8 mouse cellular contexts compared by ENCODE assay signal in genomic region chr5:144752432-144752831, GRCm38 (mm10). TPM values are rescaled to one million over a fixed set of nuclear protein-coding genes. Genes with fewer than 3 reads are reported as not detected.
DNase-seq lines count a peak whose midpoint lies in the region; ATAC-seq and TF ChIP-seq lines count a peak whose summit lies in the region.
"Had no signal": no experiment of that assay in that cellular context is flagged by ENCODE, and none has a peak within 500 bp of the region (broad histone marks: within the 10 kb centered on the region; RNA-seq: fewer than 3 reads in every experiment).

No protein-coding gene starts in this region.

- TF ChIP-seq CTCF in midbrain, postnatal 0 days (IDR thresholded peaks at IDR 0.05): no peak

- H3K27ac ChIP-seq in embryonic facial prominence, embryonic 13.5 days: no peak overlapping the region
- H3K27ac ChIP-seq in lung, embryonic 16.5 days (ENCODE audit: low read length): no peak overlapping the region
- no peak overlapping the region for H3K27ac ChIP-seq in midbrain, postnatal 0 days (ENCODE audit: low read depth, low read length)

- no peak overlapping the region for H3K9ac ChIP-seq in embryonic facial prominence, embryonic 13.5 days
- H3K9ac ChIP-seq in lung, embryonic 16.5 days (ENCODE audit: low read length): no peak overlapping the region
- H3K9ac ChIP-seq in midbrain, postnatal 0 days (replicated peaks; ENCODE audit: low read length, poor library complexity, severe bottlenecking): no peak overlapping the region

- peaks cover 3% of the 10 kb centered on the region; the same call in 1 of the 2 replicates for H3K4me1 ChIP-seq in embryonic facial prominence, embryonic 13.5 days
- peaks cover 4% of the 10 kb centered on the region; the same call in 1 of the 2 replicates for H3K4me1 ChIP-seq in lung, embryonic 16.5 days (replicated peaks; ENCODE audit: control insufficient read depth, insufficient read depth, low read length)
- H3K4me1 ChIP-seq in midbrain, postnatal 0 days (ENCODE audit: insufficient read depth, low read length): no peaks in the 10 kb centered on the region

- no peaks in the 10 kb centered on the region for H3K9me3 ChIP-seq in embryonic facial prominence, embryonic 13.5 days
- H3K9me3 ChIP-seq in lung, embryonic 16.5 days (ENCODE audit: control insufficient read depth, low read length): no peaks in the 10 kb centered on the region
- no peaks in the 10 kb centered on the region for H3K9me3 ChIP-seq in midbrain, postnatal 0 days (ENCODE audit: low read length)

- 15% methylated on average over 5 of the region's 5 CpGs for WGBS in embryonic facial prominence, embryonic 13.5 days
- 4% methylated on average over 5 of the region's 5 CpGs for WGBS in lung, embryonic 16.5 days
- 13% methylated on average over 5 of the region's 5 CpGs for WGBS in midbrain, postnatal 0 days

- no peaks in the 10 kb centered on the region for H3K27me3 ChIP-seq in embryonic facial prominence, embryonic 13.5 days
- no peaks in the 10 kb centered on the region for H3K27me3 ChIP-seq in lung, embryonic 16.5 days (ENCODE audit: control insufficient read depth, insufficient read depth, low read depth, low read length)
- no peaks in the 10 kb centered on the region for H3K27me3 ChIP-seq in midbrain, postnatal 0 days (ENCODE audit: insufficient read depth, low read length)

- ATAC-seq in embryonic facial prominence, embryonic 13.5 days (ENCODE audit: insufficient number of reproducible peaks, insufficient read depth, low FRiP score, low TSS enrichment, low read depth): no peak
- ATAC-seq in lung, embryonic 16.5 days (ENCODE audit: low read depth): 0 out of 2 replicates have a peak, but pooled peaks have one; percentile 17
- ATAC-seq in erythroid progenitor cell, adult 5-6 weeks (replicated peaks; ENCODE audit: low FRiP score, poor library complexity, severe bottlenecking): no peak
- no peak for ATAC-seq in midbrain, postnatal 0 days (ENCODE audit: low FRiP score)

- no peak overlapping the region for H3K4me3 ChIP-seq in embryonic facial prominence, embryonic 13.5 days
- H3K4me3 ChIP-seq in lung, embryonic 16.5 days (ENCODE audit: low read length): no peak overlapping the region
- H3K4me3 ChIP-seq in midbrain, postnatal 0 days (ENCODE audit: low read depth, low read length): no peak overlapping the region

- peak; percentile 47 for DNase-seq in urinary bladder, postnatal 14 days (ENCODE audit: low spot score)
- no peak for DNase-seq in urinary bladder, postnatal 36 days (ENCODE audit: low spot score in 2 of 2)
- DNase-seq in midbrain, postnatal 0 days (ENCODE audit: low spot score): no peak
- DNase-seq in heart, postnatal 4 days: no peak

- H3K4me2 ChIP-seq in embryonic facial prominence, embryonic 13.5 days: 0 out of 2 replicates have a peak overlapping the region, but pooled peaks have one; percentile 3
- no peak overlapping the region for H3K4me2 ChIP-seq in lung, embryonic 16.5 days (ENCODE audit: low read depth, low read length)
- no peak overlapping the region for H3K4me2 ChIP-seq in midbrain, postnatal 0 days (ENCODE audit: low read depth, low read length, poor library complexity, severe bottlenecking)

- H3K36me3 ChIP-seq in embryonic facial prominence, embryonic 13.5 days: no peaks in the 10 kb centered on the region
- no peaks in the 10 kb centered on the region for H3K36me3 ChIP-seq in lung, embryonic 16.5 days (ENCODE audit: control insufficient read depth, insufficient read depth, low read length)
- H3K36me3 ChIP-seq in midbrain, postnatal 0 days (ENCODE audit: insufficient read depth, low read length): peaks cover 25% of the 10 kb centered on the region

RNA-seq across cellular contexts. Expression of gene Tmem130, which starts 9.2 kb away (rescaled TPM):
- 2.0 and 2.1 TPM in 2 replicates for polyA plus RNA-seq in embryonic facial prominence, embryonic 13.5 days (2015; fragmentation: Nextera tagmentation; extraction: Ambion mirVana)
- 0.50 and 0.98 TPM in 2 replicates for polyA plus RNA-seq in lung, embryonic 16.5 days (2015; fragmentation: Nextera tagmentation; extraction: Ambion mirVana)
- total RNA-seq in erythroid progenitor cell, adult 5-6 weeks (2015; ENCODE audit: low replicate concordance): not detected in 2 replicates
- total RNA-seq in erythroid progenitor cell, adult 5-6 weeks (2017; ENCODE audit: low replicate concordance): not detected in 2 replicates
- total RNA-seq in midbrain, postnatal 0 days (2014; rRNA removed): 375 and 444 TPM in 2 replicates
- 603 and 636 TPM in 2 replicates for polyA plus RNA-seq in midbrain, postnatal 0 days (2015; fragmentation: Nextera tagmentation; extraction: Ambion mirVana)
- total RNA-seq in heart, postnatal 4 days (2021): under 1 TPM; 0.86 TPM
- polyA plus RNA-seq: spleen, adult 2 months had no signal

RNA-seq across cellular contexts. Expression of gene Trrap, which starts 15.1 kb away (rescaled TPM):
- polyA plus RNA-seq in embryonic facial prominence, embryonic 13.5 days (2015; fragmentation: Nextera tagmentation; extraction: Ambion mirVana): 89.5 and 93.9 TPM in 2 replicates
- 56.6 and 57.2 TPM in 2 replicates for polyA plus RNA-seq in lung, embryonic 16.5 days (2015; fragmentation: Nextera tagmentation; extraction: Ambion mirVana)
- total RNA-seq in erythroid progenitor cell, adult 5-6 weeks (2015; ENCODE audit: low replicate concordance): 33.9 and 73.4 TPM in 2 replicates
- total RNA-seq in erythroid progenitor cell, adult 5-6 weeks (2017; ENCODE audit: low replicate concordance): 22.2 and 29.5 TPM in 2 replicates
- 136 and 166 TPM in 2 replicates for total RNA-seq in midbrain, postnatal 0 days (2014; rRNA removed)
- polyA plus RNA-seq in midbrain, postnatal 0 days (2015; fragmentation: Nextera tagmentation; extraction: Ambion mirVana): 53.2 and 66.8 TPM in 2 replicates
- 10 to 100 TPM; 84.6 to 88.5 TPM for total RNA-seq in heart, postnatal 4 days (2021)

Comparison
In these comparisons a context has a peak if more than half of its experiments do, and no peak if none do; other contexts are left out.
1. RNA of gene Tmem130, which starts 9.2 kb away (total RNA-seq): 375 to 444 TPM in midbrain, postnatal 0 days; 0.86 TPM in heart, postnatal 4 days and not detected in erythroid progenitor cell, adult 5-6 weeks; every median in the first group is over 100 times any median in the second.